Mouse (Mus musculus) brain, embryonic 18.5 days (tissue): ENCODE measurements around the gene Vmn1r142.
"Not testable (repeated sequence)": the region's sequence is repeated elsewhere in the genome, so short reads cannot be mapped to it uniquely, and the experiment has no call there.

Experiments
- DNase-seq: peaks from one replicate; pipeline ENCODE4 v3.0.0-alpha.2; 2012; ENCODE audit warnings: low read depth, low spot score

The Vmn1r142 gene

GRCm38 (mm10) chr7:22163935-22164334 is at the start of gene Vmn1r142:
TSS of gene Vmn1r142 (minus strand) at chr7:22164035.
- DNase-seq, result not testable (repeated sequence)

GRCm38 (mm10) chr7:22201164-22201563 is 37.3 kb upstream of the Vmn1r142 start, which contains the start of gene Gm8653:
TSS of gene Gm8653 (minus strand) at chr7:22201264.
- DNase-seq, result not testable (repeated sequence)

GRCm38 (mm10) chr7:22189077-22189476 is 25.2 kb upstream of the Vmn1r142 start, which contains the start of gene Vmn1r143:
TSS of gene Vmn1r143 (plus strand) at chr7:22189377.
- not testable (repeated sequence) for DNase-seq

- not testable (repeated sequence) for DNase-seq
Measured at GRCm38 (mm10) chr7:22134641-22135040, 29.2 kb downstream of the Vmn1r142 start, which contains the start of gene Gm10666. TSS of gene Gm10666 (minus strand) at chr7:22134741.

GRCm38 (mm10) chr7:22118145-22118544 is 45.7 kb downstream of the Vmn1r142 start, which contains the start of gene Gm16451:
TSS of gene Gm16451 (minus strand) at chr7:22118245.
- not testable (repeated sequence) for DNase-seq
